Comparison of ENCODE assay signal across 8 mouse cellular contexts in genomic region chr19:41911178-41912073, GRCm38 (mm10). TPM values are rescaled to one million over a fixed set of nuclear protein-coding genes. Genes with fewer than 3 reads are reported as not detected.
DNase-seq lines count a peak whose midpoint lies in the region; ATAC-seq and TF ChIP-seq lines count a peak whose summit lies in the region.

Pgam1 (plus strand) TSS chr19:41911923.

- ATAC-seq in embryonic facial prominence, embryonic 14.5 days (ENCODE audit: low read depth) = peak; percentile 95
- peak; percentile 93 for ATAC-seq in limb, embryonic 13.5 days (ENCODE audit: low FRiP score, low read depth)
- peak; percentile 95 for ATAC-seq in midbrain, embryonic 16.5 days

- no peaks in the 10 kb centered on the region for H3K9me3 ChIP-seq in embryonic facial prominence, embryonic 14.5 days (ENCODE audit: control insufficient read depth, low read length)
- no peaks in the 10 kb centered on the region for H3K9me3 ChIP-seq in limb, embryonic 13.5 days
- no peaks in the 10 kb centered on the region for H3K9me3 ChIP-seq in midbrain, embryonic 16.5 days (replicated peaks; ENCODE audit: control insufficient read depth, low read length, poor library complexity, severe bottlenecking)

- TF ChIP-seq POLR2A in heart, adult 2 months (IDR thresholded peaks at IDR 0.05; ENCODE audit: insufficient read depth, low read depth, low read length) = peak; percentile 87

- peak within 1 kb of the TSS; percentile 94 for H3K9ac ChIP-seq in embryonic facial prominence, embryonic 14.5 days (ENCODE audit: low read depth, low read length)
- peak within 1 kb of the TSS; percentile 81 for H3K9ac ChIP-seq in heart, adult 2 months (ENCODE audit: low read depth, low read length)
- peak within 1 kb of the TSS; percentile 97 for H3K9ac ChIP-seq in limb, embryonic 13.5 days
- H3K9ac ChIP-seq in midbrain, embryonic 16.5 days (ENCODE audit: low read depth, low read length) = peak within 1 kb of the TSS; percentile 94

- H3K27ac ChIP-seq in embryonic facial prominence, embryonic 14.5 days (replicated peaks; ENCODE audit: low read depth, low read length) = peak within 1 kb of the TSS; percentile 91
- peak within 1 kb of the TSS; percentile 98 for H3K27ac ChIP-seq in heart, adult 2 months
- H3K27ac ChIP-seq in limb, embryonic 13.5 days = peak within 1 kb of the TSS; percentile 93
- peak within 1 kb of the TSS; percentile 90 for H3K27ac ChIP-seq in midbrain, embryonic 16.5 days (ENCODE audit: low read length)

- no peaks in the 10 kb centered on the region for H3K27me3 ChIP-seq in embryonic facial prominence, embryonic 14.5 days (replicated peaks; ENCODE audit: control insufficient read depth, insufficient read depth, low read length)
- no peaks in the 10 kb centered on the region for H3K27me3 ChIP-seq in heart, adult 2 months (ENCODE audit: control insufficient read depth, insufficient read depth, low read length)
- H3K27me3 ChIP-seq in limb, embryonic 13.5 days = no peaks in the 10 kb centered on the region
- H3K27me3 ChIP-seq in midbrain, embryonic 16.5 days (ENCODE audit: control insufficient read depth, insufficient read depth, low read depth, low read length) = no peaks in the 10 kb centered on the region

- intact Hi-C loops in heart, adult 2 months (cut with DNase I) = loop anchor here (2.0 to 5.0 kb wide), 4 partner anchors 21 to 181 kb away; partner anchors contain the start of genes Exosc1, Frat2, Pi4k2a and Zdhhc16

- peak within 1 kb of the TSS; percentile 97 for H3K4me3 ChIP-seq in embryonic facial prominence, embryonic 14.5 days (ENCODE audit: low read depth, low read length)
- H3K4me3 ChIP-seq in heart, adult 2 months = peak within 1 kb of the TSS; percentile 71
- peak within 1 kb of the TSS; percentile 99 for H3K4me3 ChIP-seq in limb, embryonic 13.5 days
- H3K4me3 ChIP-seq in midbrain, embryonic 16.5 days (ENCODE audit: low read depth, low read length) = peak within 1 kb of the TSS; percentile 94

- WGBS in embryonic facial prominence, embryonic 14.5 days = 10% methylated on average over 26 of the region's 54 CpGs
- WGBS in heart, adult 2 months = 3% methylated on average over 52 of the region's 54 CpGs
- 6% methylated on average over 53 of the region's 54 CpGs for WGBS in limb, embryonic 13.5 days
- 6% methylated on average over 53 of the region's 54 CpGs for WGBS in midbrain, embryonic 16.5 days

- 0 out of 2 replicates have a peak, but pooled peaks cover 3% of the 10 kb centered on the region for H3K79me2 ChIP-seq in heart, adult 2 months (replicated peaks; ENCODE audit: control insufficient read depth, insufficient read depth, low read length)

- TF ChIP-seq EP300 in heart, adult 2 months (IDR thresholded peaks at IDR 0.05; ENCODE audit: insufficient read depth, low read depth, low read length) = no peak

- TF ChIP-seq CTCF in heart, adult 2 months (IDR thresholded peaks at IDR 0.05) = no peak

- peak within 1 kb of the TSS; percentile 87 for H3K4me2 ChIP-seq in embryonic facial prominence, embryonic 14.5 days (ENCODE audit: low read depth, low read length)
- peak within 1 kb of the TSS; percentile 94 for H3K4me2 ChIP-seq in limb, embryonic 13.5 days (replicated peaks)
- H3K4me2 ChIP-seq in midbrain, embryonic 16.5 days (ENCODE audit: low read length) = peak within 1 kb of the TSS; percentile 83

- peaks cover 8% of the 10 kb centered on the region for H3K36me3 ChIP-seq in embryonic facial prominence, embryonic 14.5 days (ENCODE audit: control insufficient read depth, insufficient read depth, low read length)
- peaks cover 23% of the 10 kb centered on the region for H3K36me3 ChIP-seq in heart, adult 2 months (ENCODE audit: control insufficient read depth, insufficient read depth, low read length)
- H3K36me3 ChIP-seq in limb, embryonic 13.5 days = peaks cover 20% of the 10 kb centered on the region
- H3K36me3 ChIP-seq in midbrain, embryonic 16.5 days (ENCODE audit: control insufficient read depth, insufficient read depth, low read length) = peaks cover 4% of the 10 kb centered on the region

- peaks cover 13% of the 10 kb centered on the region; the same call in 1 of the 2 replicates for H3K4me1 ChIP-seq in embryonic facial prominence, embryonic 14.5 days (ENCODE audit: control insufficient read depth, insufficient read depth, low read length)
- peaks cover 10% of the 10 kb centered on the region for H3K4me1 ChIP-seq in heart, adult 2 months (ENCODE audit: control insufficient read depth, insufficient read depth, low read length)
- peaks cover 28% of the 10 kb centered on the region for H3K4me1 ChIP-seq in limb, embryonic 13.5 days
- peaks cover 25% of the 10 kb centered on the region for H3K4me1 ChIP-seq in midbrain, embryonic 16.5 days (ENCODE audit: control insufficient read depth, insufficient read depth, low read length)

- peak; percentile 99 for DNase-seq in 3T3-L1 (ENCODE audit: low read depth, low spot score)
- peak; percentile 91 to 95 for DNase-seq in adrenal gland, postnatal 4 days (ENCODE audit: low spot score in 2 of 2)
- peak; percentile 99 for DNase-seq in embryonic facial prominence, embryonic 14.5 days (ENCODE audit: low spot score)
- peak; percentile 95 to 97 for DNase-seq in heart, adult 2 months
- DNase-seq in kidney, adult 8-10 months = peak; percentile 95
- peak; percentile 86 to 97 for DNase-seq in spleen, postnatal 10 days (ENCODE audit: low spot score in 2 of 2)

RNA-seq across cellular contexts. Expression of gene Pgam1, which starts in this region (rescaled TPM):
- 100 to 1,000 TPM; 411 to 420 TPM for total RNA-seq in adrenal gland, postnatal 4 days (2021)
- 522 and 549 TPM in 2 replicates for polyA plus RNA-seq in embryonic facial prominence, embryonic 14.5 days (2014; fragmentation: Nextera tagmentation; extraction: Ambion mirVana)
- total RNA-seq in heart, adult 2 months (2021) = 100 to 1,000 TPM; 122 to 135 TPM
- polyA plus RNA-seq in heart, adult 2 months (2012; rRNA removed) = 111 and 162 TPM in 2 replicates
- 559 and 595 TPM in 2 replicates for polyA plus RNA-seq in limb, embryonic 13.5 days (2015; fragmentation: Nextera tagmentation; extraction: Ambion mirVana)
- 509 and 565 TPM in 2 replicates for polyA plus RNA-seq in midbrain, embryonic 16.5 days (2015; fragmentation: Nextera tagmentation; extraction: Ambion mirVana)

Comparison
In these comparisons a context has a peak if more than half of its experiments do, and no peak if none do; other contexts are left out.
1. Peak in every context shown above with its lines: DNase-seq, ATAC-seq, H3K4me3 ChIP-seq and H3K27ac ChIP-seq.